Mouse (Mus musculus): Measurements from ENCODE around the gene Hdac1.
A peak's percentile ranks its signal among the peaks of the same experiment; 100 is the strongest.

Hdac1 gene

DNA sequence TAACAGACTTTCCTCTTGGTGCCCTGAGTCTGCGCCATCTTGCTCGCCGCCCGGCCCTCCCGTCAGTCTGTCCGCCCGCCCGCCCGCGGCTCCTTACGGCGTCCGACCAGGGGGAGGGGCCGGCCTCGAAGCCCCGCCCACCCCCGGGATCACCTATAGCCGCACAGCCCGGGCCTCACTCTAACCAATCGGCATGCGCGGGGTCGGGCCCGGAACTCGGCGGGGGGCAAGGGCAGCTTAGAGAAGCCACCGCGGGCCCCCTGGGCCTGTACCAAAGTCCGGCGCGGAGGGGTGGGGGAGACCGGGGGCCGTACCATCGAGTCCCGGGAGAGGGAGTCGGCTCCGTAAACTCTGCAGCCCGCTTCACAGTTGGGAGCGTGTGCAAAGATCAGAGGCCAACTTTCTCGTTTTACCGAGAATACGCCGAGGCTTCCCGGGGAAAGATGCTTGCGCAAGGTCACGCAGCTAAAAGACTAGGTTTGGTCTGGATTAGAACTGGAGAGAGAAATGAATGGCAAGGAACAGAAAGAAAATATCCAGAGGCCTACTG is at the start of gene Hdac1:
Gene Hdac1, minus strand, starts transcription at position 122 of the 550 bp plus-strand sequence.
- peak; percentile 98 for DNase-seq

DNA sequence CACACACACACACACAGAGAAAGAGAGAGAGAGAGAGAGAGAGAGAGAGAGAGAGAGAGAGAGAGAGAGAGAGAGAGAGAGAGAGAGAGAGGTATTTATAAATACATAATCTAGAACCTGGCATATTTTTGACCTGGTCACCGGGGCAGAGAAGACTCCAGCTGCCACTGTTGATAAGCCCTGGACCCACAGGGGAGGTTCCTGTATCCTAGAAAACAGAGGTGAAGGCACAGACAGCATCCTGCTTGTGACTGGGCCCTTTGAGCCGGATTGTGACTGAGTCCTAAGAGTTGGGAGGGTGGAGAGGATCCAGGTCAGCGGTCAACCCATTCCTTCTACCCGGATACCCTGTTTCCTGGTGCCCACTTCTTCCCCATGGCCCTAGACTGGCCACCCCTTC is 46.4 kb upstream of the Hdac1 start:
- DNase-seq = no peak

DNA sequence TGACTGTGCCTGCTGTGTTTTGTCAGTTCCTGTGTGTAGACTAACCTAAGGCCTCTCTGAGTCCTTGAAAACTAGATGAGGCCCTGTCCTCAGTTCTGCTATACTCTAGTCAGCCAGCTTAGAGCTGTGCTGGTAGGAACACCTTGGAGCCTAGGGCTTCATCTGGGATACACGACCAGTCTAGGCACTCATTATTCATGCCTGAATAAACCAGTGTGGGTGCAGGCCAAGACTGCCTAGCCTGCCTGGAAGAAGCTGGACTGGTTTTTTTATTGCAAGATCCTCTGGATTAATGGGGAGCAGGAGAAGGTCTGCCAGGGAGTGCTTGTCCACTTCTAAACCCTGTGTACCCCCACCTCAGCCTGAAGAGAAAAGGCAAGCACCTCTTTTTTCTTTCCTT is 44.4 kb upstream of the Hdac1 start:
- DNase-seq = no peak

DNA sequence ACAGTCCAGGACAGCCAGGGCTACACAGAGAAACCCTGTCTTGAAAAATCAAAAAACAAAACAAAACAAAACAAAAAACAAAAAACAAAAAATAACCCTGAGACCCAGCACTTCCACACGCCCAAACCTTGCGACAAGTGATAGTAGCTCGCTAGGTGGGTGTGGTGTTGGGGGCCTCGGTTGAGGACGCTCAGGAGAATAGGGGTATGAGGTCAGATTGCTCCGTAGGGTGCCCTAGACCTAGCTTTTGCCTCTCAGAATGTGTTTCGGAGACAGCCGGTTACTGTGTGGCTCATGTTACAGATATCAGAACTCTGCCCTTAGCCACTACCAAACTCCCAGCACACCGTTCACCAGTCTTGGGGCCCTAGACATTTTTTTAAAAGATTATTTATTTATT is 43.3 kb upstream of the Hdac1 start:
- DNase-seq = no peak

DNA sequence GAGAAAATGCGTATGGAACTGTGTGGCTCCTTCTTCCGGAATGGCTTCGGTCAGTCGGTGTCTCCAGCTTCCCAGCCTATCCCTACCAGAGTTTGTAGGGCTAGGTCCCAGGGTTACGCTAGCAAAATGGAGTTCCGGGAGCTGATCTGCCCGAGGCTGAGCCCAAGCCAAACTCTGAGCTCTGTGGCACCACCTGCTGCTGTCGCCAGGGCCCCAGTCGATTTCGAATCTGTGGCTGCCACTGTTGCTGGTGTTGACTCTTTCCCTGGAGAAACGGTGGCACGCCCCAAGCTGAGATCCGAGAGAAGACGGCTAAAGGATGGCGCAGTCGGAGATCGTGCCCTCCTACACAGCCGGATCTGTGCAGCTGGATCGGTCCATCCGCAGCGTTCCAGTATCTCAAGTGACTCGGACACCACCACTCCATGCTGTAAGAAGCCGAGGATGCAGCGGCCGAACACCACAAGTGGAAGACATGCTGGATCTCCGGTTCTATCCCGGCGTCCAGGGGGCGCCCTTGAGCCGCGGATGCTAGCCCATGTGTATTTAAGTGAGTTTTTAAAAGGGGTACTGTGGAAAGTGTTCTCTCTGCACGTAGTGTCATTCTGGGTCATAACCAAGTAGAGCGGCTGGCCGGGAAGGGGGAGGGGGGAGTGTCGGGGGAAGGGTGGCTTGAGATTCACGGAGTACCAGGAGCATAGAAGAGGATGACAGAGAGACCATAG is 42.5 kb upstream of the Hdac1 start:
- peak; percentile 91 for DNase-seq

DNA sequence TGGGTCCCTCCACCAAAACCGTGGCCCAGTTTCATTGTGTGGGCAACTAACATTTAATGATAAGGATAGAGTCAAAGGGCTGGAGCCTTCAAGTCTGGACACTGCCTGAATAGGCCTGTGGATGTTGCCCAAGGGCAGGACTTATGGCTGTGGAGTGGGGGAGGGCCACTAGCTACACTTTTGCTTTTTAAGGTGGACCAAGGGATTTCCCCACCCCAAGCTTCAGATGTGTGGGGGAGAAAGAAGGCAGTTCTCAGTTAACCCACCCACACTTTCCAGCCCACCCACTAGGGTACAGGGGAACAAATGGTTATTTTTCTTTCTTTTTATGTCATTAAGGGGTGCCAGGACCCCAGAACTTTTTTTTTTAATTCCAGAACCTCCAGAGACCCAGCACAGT is 41.9 kb upstream of the Hdac1 start:
- no peak for DNase-seq

DNA sequence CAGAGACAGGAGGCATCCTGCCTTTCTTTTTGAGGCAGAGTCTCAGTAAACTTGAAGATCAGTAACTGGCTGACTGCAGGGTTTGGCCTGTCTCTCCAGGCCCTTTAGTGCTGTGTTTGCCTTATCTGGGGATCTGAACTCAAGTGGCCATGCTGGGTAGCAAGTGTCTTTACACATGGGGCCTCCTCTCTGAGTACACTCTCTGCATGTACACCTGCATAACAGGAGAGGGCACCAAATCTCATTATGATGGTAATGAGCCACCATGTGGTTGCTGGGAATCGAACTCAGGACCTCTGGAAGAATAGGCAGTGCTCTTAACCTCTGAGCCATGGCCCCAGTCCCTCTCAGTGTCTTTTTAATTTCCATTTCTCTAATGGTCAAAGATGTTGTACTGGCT is 39.7 kb upstream of the Hdac1 start:
- no peak for DNase-seq

DNA sequence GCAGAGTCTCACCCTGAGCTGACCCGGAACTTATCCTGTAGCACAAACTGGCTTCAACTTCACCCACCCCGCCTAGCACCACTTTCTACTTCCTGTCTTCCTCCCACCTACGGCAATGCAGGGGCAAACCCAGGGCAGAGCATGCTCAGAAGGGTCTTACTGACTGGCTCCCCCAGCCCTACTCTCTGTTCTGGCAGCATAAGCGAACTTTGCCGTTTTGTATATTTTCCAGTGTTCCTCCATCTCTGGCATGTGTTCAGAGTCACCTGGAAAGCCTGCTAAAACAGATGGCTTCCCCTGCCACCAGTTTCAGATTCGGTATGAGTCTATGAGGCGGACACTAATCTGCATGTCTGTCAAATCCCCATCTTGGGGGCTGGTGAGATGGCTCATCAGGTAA is 37.8 kb upstream of the Hdac1 start:
- DNase-seq = no peak

DNA sequence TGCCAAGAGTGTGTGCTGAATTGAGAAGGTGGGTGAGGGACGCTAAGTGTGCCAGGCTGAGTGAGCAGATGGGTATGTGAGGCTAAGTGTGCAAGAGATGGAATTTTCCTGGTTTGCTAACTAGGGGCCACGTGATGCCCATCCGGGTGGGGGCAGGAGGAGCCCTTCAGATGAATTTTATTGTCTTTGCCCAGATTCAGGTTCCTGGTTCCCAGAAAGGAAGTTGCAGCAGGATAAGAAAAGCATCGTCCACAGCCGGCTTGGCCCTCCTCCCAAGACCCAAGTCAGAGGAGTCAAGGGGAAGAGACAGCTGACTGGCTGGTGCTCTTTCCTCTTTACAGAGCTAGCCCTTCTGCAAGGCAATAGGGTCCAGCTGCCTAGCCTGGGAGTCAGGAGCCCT is 36.0 kb upstream of the Hdac1 start, which contains the start of gene Fam167b:
Gene Fam167b, minus strand, starts transcription at position 84 of the 400 bp plus-strand sequence.
- DNase-seq = no peak

DNA sequence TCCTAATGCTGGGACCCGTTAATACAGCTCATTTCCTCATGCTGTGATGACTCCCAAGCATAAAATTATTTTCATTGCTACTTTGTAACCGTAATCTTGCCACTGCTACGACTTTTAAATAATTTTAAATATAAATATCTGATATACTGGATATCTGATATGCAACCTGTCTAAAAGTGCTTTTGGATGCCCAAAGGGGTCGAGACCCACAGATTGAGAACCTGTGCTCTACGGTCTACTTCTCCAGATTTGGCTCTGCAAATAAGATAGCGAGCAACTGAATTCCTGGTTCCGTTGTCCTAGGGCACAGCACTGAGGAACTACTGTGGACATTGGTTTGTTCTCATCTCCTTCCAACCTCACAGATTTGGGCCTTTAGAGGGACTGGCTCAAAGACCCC is 35.2 kb upstream of the Hdac1 start:
- DNase-seq = no peak

DNA sequence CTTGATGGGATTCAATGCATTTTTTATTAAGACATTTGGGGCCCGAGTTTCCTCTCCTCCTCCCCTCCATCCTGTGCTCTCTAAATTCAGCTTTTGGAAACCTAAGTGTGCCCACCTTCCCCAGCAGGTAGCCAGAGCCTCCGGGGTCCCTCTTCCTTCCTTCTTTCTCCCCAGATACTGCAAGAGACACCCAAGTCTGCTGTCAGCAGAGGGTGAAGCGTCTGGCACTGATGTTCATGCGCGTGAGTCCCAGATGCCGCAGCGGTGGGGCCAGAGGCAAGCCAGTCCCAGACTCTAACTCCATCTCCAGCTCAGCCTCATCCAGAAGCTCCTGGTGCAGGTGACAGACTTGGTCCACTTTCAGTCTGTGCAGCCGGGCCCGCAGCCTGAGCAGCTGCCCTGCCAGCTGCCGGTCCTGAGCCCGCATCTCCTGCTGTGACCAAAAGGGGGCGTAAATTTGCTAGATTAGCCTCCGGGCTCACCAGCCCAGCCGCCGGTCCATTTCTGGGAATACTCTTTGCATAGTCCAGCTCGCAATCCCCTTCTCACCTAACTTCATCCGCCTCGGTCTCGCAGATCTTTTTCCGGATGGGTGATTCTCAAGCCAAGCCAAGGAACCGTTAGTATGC is 34.5 kb upstream of the Hdac1 start:
- DNase-seq = peak; percentile 84

DNA sequence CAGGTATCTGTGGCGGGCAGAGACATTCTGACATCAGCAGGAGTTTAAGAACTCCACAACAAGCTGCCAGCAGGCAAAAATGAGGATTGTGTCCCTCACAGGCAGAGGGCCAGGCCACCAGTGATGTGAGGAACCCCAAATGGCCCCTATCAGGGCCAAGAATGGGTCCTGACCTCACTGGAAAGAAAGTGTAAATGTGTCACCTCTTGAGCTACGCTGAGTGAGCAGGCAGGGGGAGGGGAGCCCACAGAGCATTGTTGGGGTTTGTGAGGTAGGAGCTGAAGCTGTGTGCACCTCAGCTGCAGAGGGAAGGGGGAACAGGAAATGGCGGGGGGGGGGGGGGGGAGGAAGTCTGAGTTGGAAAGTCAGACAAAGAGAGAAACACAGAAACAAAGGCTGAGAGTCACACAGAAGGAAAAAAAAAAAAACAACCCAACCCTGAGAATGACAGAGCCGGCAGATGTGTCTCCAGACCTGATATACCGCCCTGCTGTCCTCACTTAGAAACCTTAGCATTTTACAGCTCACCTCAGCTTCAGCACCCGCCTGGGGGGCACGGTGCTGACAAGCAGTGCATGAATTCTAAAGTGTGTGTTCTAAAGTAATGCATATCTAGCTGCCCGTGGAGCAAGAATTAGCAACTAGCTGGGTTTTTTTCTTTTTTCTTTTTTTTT is 32.8 kb upstream of the Hdac1 start:
- no peak for DNase-seq

DNA sequence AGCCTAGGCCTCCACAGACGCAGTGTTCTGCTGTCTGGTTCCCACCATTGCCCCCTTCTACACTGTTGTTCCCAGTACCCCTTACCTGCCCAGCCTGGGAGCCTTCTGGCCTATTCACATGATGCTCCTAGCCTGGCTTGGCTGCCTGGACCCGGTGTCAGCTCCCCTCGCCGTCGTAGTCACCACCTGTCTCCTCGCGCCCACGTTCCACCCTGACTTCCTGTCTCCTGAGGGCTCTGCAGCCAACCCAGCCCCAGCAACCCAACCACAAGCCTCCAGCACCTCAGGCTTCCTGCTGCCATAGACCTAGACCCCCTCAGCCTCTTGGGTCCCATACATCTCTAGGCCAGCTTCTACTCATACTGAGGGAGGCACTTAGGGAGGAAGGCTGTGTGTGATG is 30.9 kb upstream of the Hdac1 start, which contains the start of gene Lck:
Gene Lck, minus strand, starts transcription at position 212 of the 400 bp plus-strand sequence.
- no peak for DNase-seq

DNA sequence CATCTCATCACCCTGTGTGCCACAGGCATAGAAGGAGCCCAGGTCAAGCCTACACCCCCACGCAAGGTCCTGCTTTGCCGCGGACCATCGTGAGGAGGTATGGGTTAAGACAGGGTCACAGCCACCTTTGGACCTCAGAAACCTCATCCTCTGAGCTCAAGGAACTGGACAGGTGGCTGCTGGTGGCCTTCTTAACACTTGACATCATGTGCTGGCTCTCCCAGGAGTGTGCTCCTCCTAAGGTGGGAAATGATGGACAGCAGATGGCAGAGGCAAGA is 30.5 kb upstream of the Hdac1 start:
- no peak for DNase-seq

DNA sequence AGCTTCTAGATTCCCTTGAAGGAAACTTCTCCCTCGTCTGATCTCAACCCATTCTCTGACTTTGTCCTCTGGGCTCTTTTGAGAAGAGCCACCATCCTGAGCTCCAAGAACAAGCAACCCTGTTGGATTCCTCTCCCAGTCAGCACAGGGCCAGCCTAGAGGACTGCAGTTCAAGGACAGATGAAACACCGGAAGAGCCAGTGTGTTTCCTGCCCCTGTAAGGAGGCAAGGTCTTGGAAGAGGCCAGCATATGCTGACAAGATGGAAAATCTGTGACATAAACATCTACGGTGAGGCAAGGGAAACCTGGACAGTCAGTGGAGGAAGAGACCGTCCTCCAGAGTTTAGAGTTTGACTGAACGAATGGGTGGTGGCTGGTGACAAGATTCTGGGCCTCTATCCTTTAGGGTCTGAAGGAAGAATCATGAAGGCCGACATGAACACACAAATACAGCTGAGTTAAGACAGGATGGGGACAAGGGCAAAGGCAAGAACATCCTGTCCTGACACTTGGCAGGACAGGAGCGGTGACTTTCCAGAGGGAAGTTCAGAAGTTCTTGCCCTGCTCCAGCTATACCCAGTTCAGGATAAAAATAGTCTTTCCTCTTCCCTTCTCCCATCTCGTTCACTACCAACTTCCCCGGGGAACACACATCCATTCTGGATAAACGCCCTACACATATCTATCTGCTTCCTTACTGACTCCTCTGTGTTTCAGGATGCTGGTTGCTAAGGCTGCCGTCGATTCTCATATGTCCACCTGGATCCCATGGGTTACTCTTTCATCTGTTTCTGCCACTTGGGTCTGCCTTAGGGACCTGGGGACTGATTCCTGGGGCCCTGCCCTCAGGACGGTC is 30.0 kb upstream of the Hdac1 start:
- DNase-seq = no peak

DNA sequence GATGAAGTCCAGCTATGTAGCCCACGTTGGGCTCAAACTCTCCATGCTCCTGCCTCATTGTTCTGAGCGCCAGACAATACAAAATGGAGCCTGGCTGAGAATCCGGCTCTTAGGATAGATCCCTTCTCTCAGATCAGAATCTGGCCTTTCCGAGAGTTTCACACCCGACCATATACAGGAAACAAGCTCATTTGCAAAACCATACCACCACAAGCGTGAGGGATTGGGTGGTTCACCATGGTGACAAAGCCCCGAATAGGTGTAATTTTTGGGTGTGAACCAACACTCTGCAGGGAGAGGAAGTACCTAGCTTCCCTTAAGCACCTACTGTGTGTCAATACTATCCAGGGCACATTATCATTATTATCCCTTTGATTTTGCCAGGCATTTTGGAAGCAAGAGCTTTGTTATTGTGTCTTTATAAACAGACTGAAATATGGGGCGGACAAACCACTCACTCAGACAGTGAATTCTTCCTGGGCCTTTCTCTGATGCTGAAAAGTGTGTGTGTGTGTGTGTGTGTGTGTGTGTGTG is 29.1 kb upstream of the Hdac1 start:
- DNase-seq = no peak

DNA sequence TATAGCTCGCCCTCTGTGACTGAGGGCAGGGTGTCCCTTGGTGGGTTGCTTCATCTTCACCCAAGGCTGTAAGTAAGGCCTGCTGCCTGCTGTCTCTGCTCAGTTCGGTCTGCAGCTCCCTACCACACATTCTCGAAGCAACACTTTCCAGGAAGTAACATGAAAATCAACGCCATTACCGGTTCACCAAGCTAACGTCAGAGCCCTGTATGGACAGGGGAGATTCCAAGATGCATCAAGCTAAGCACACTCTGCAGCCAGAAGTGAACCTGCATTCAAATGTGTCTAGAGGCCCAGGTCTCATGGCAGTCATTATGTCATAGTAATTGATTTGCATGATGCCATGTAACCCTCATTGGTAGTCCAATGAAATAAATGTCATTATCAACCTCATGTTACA is 27.5 kb upstream of the Hdac1 start:
- DNase-seq = no peak

DNA sequence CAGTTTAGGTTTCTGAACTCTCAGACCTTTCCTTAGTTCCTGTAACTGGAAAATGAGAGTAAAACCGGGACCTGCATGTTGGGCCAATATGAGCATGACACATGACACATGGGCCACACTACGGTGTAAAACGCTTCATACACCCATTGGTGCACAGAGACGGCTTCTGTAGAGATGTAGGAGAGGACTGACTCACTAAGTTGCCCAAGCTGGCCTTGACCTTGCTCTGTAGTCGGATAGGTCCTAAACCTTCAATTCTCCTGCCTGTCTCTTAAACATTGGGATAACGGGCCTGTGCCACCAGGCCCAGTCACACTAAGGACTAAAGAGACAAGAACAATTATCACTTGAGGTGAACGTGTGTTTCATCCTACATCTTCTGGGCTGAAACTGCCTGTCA is 25.9 kb upstream of the Hdac1 start:
- no peak for DNase-seq

DNA sequence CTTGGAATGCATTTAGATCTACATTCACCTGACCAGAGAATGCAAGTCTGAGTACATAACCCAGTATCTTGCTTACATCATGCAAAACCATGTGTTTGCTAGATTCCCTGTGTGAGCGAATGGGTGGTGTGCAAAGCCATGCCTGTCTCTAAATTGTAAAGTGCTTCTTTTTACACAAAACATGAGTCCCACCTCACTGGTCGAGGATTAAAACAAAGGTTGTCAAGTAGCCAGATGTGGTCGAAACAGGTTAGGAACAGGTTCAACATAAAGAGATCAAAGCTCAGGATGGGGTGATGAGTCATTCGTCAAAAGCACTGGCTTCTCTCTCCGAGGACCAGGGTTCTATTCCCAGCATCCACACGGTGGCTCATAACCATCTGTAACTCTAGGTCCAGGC is 22.6 kb upstream of the Hdac1 start:
- no peak for DNase-seq

DNA sequence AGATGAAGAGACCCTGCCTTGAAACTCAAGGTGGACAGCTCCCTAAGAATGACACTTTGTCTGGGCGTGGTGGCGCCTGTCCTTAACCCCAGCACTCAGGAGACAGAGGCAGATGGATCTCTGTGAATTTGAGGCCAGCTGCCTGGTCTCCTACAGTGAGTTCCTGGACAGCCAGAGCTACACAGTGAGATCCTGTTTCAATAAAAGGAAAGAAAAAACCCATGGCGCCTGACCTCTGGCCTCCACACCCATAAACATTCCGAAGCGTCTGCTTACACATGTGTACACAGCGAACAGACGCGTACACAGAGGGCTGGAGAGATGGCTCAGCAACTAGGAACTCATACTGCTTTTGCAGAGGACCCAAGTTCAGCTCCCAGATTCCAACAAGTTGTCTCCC is 21.2 kb upstream of the Hdac1 start:
- no peak for DNase-seq

DNA sequence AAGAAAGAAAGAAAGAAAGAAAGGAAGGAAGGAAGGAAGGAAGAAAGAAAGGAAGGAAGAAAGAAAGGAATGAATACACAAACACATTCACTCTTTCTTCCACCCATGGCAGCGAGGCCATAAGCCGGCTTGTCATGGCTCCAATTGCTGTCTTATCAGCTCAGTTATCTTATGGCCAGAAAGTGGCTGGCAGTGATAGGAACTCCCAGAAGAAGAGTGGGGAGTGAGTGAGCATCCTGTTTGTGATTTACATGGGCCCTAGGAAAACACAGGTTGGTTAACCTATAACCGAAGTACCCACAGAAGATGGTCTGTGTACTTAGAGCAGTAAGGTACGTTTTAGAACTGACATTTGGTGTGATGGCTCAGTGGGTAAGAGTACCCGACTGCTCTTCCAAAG is 18.7 kb upstream of the Hdac1 start:
- no peak for DNase-seq

DNA sequence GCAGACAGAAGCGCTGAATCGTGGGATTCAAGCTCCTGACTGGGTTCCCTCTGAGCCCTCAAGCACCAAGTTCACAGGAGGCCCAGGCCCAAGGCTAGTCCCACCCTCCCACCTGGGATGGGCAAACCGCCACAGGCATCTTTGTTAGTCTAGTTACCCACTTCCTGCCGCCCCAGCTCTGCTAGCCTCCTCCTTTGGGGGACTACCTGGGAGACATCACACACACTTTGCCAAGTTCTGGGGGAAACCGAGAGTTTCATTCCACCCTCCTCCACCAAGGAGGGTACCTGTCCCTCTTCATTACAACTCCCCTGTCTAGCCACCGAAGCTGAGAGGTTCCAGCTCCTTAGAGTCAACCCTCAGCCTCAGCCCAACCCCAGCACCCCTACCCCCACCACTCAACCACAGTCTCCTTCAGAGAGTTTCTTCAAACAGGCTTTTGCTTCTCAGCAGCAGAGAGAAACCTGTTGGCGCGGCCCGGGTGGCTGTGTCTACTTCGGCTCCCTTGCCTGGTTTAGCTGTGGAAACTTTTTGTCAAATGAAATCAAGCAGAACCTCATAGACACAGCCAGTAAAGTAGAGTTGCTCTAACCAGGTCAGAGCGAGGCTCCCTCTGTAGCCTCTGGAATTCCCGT is 15.9 kb upstream of the Hdac1 start:
- DNase-seq = no peak
